Mouse (Mus musculus) small intestine, adult 10 weeks (tissue): ENCODE measurements around the gene Srd5a1. TPM values are rescaled to one million over a fixed set of nuclear protein-coding genes. Genes with fewer than 3 reads are reported as not detected.

Source experiments
- polyA plus RNA-seq: library from polyadenylated mRNA; stranded (reverse); fragments of 350-450 nt; fragmentation: Illumina TruSeq; extraction: RNeasy Lipid Tissue Mini Kit (QIAGEN cat#74804); gene quantifications from one replicate; pipeline ENCODE4 v1.2.3, GENCODE M21; 2014; ENCODE audit warnings: low replicate concordance

Gene Srd5a1
- polyA plus RNA-seq: 10.3 TPM

DNA sequence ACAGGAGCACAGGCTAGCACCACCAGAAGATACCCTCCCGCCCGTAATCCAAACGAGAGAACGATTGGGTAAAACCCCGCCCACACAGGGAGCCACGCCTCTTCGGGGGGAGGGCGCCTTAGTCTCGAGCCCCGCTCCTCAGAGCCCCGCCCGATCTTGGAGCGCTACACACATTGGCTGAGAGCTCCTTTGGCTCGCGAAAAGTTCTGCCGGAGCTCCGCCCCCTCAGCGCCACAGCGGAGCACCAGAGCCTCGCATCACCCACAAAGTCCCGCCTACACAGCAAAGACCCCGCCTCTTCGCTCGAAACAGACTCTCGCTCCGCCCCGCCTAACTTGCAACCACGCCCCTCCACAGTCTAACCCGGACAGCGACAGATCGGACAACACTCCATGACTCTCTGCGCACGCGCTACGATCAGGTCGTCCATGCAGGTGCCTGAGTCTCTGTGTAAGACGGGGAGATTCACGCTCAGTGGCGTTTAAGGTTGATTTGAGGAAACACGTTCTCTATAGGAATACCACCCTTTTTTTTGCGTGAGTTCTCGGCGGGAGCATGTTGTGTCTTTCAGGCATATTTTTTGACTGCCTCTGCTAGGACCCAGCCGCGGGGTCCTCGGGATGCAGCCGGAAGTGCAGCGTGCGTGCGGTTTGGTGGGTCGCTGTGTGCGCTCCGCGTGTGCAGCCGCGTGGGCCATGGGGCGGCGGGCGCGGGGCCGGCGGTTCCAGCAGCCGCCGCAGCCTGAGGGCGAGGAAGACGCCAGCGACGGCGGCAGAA, at the start of gene Srd5a1:
TSS of gene Srd5a1 (minus strand) at position 45 of the 777 bp plus-strand sequence.

DNA sequence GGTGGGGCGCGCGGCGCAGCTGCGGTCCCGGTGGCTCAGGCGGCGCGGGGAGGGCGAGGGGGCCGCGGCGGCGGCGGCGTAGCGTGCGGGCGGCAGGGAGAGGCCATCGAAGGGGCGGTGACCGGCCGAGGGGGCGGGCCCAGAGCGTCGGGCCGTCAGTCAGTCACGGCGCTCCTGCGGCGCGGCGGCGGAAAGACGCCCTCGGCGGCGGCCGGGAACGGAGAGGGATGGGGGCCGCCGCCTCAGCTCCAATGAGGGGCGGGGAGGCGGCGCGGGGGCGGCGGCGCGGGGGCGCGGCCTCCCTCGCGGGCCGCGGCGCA, 76.9 kb downstream of the Srd5a1 start, which contains the start of gene Tent4a:
TSS of gene Tent4a (minus strand) at position 284 of the 320 bp plus-strand sequence.

GRCm38 (mm10) chr13:69533405-69534333, 77.6 kb downstream of the Srd5a1 start, which contains the start of gene Nsun2:
Gene Nsun2 (plus strand): TSS chr13:69533746.

Other genes starting within 250 kb of the Srd5a1 start
- 41.5 TPM for gene Nsun2, start 77.7 kb downstream of the Srd5a1 start, polyA plus RNA-seq
- gene Tent4a, start 76.8 kb downstream of the Srd5a1 start, polyA plus RNA-seq: 3.7 TPM
- gene Ube2ql1, start 128.4 kb upstream of the Srd5a1 start, polyA plus RNA-seq: not detected
- gene Med10, start 191.0 kb upstream of the Srd5a1 start, polyA plus RNA-seq: 27.9 TPM